Comparison of ENCODE assay signal across 20 mouse cellular contexts in genomic region chr1:38446152-38446820, GRCm38 (mm10).
A peak's percentile ranks its signal among the peaks of the same experiment; 100 is the strongest.
DNase-seq lines count a peak whose midpoint lies in the region; ATAC-seq and TF ChIP-seq lines count a peak whose summit lies in the region.
"Had no signal": no experiment of that assay in that cellular context is flagged by ENCODE, and none has a peak within 500 bp of the region (broad histone marks: within the 10 kb centered on the region; RNA-seq: fewer than 3 reads in every experiment).

No protein-coding gene starts in this region.

- H3K27ac ChIP-seq in heart, embryonic 10.5 days: 0 out of 2 replicates have a peak overlapping the region, but pooled peaks have one; percentile 9
- H3K27ac ChIP-seq in MEL (ENCODE audit: control insufficient read depth, low read depth, low read length): peak overlapping the region; percentile 69; the same call in 1 of the 2 replicates
- H3K27ac ChIP-seq in hindbrain, postnatal 0 days: no peak overlapping the region
- H3K27ac ChIP-seq: embryonic facial prominence, embryonic 12.5 days; limb, embryonic 10.5 days; midbrain, embryonic 15.5 days had no signal

- intact Hi-C loops in heart, postnatal 10 days (cut with DNase I): no loop called here

- H3K36me3 ChIP-seq in heart, embryonic 10.5 days: no peaks in the 10 kb centered on the region
- peaks cover 0 to 66% of the 10 kb centered on the region in 2 experiments; a peak in 3 of 4 replicates for H3K36me3 ChIP-seq in MEL (ENCODE audit: control insufficient read depth in 1 of 2, insufficient read depth in 2 of 2, low read length in 2 of 2)
- no peaks in the 10 kb centered on the region for H3K36me3 ChIP-seq in hindbrain, postnatal 0 days (ENCODE audit: insufficient read depth, low read length)
- H3K36me3 ChIP-seq: embryonic facial prominence, embryonic 12.5 days; heart, embryonic 13.5 days; midbrain, embryonic 15.5 days had no signal

- no peak for TF ChIP-seq RAD21 in MEL (IDR thresholded peaks at IDR 0.05; ENCODE audit: low read depth, low read length)

- no peak overlapping the region; the same call in 1 of the 2 replicates for H3K9ac ChIP-seq in MEL (ENCODE audit: control insufficient read depth, low read depth, low read length, poor library complexity, severe bottlenecking)
- no peak overlapping the region for H3K9ac ChIP-seq in hindbrain, postnatal 0 days (replicated peaks; ENCODE audit: low read length)
- H3K9ac ChIP-seq: embryonic facial prominence, embryonic 12.5 days; heart, embryonic 13.5 days; lung, embryonic 14.5 days; midbrain, embryonic 15.5 days had no signal

- ATAC-seq in hindbrain, postnatal 0 days: no peak
- ATAC-seq: activated CD4-positive, CD25-positive, alpha-beta regulatory T cell, adult 4 months; midbrain, embryonic 15.5 days had no signal

- no peaks in the 10 kb centered on the region for H3K9me3 ChIP-seq in heart, embryonic 10.5 days
- H3K9me3 ChIP-seq in MEL (replicated peaks; ENCODE audit: insufficient read depth, low read length): no peaks in the 10 kb centered on the region
- H3K9me3 ChIP-seq in hindbrain, postnatal 0 days (ENCODE audit: low read length): no peaks in the 10 kb centered on the region
- H3K9me3 ChIP-seq: embryonic facial prominence, embryonic 12.5 days; heart, embryonic 13.5 days; limb, embryonic 10.5 days; midbrain, embryonic 15.5 days had no signal

- 64% methylated on average over 12 of the region's 12 CpGs for WGBS in heart, embryonic 10.5 days
- 59% methylated on average over 12 of the region's 12 CpGs for WGBS in hindbrain, postnatal 0 days

- no peaks in the 10 kb centered on the region for H3K27me3 ChIP-seq in heart, embryonic 10.5 days (ENCODE audit: insufficient read depth, poor library complexity, severe bottlenecking)
- H3K27me3 ChIP-seq in MEL (ENCODE audit: control insufficient read depth in 1 of 2, insufficient read depth in 2 of 2, low read length in 2 of 2): no peaks in the 10 kb centered on the region
- no peaks in the 10 kb centered on the region for H3K27me3 ChIP-seq in hindbrain, postnatal 0 days (ENCODE audit: insufficient read depth, low read length)
- H3K27me3 ChIP-seq: embryonic facial prominence, embryonic 12.5 days; heart, embryonic 13.5 days; midbrain, embryonic 15.5 days had no signal

- H3K4me3 ChIP-seq in heart, embryonic 10.5 days: no peak overlapping the region
- no peak overlapping the region for H3K4me3 ChIP-seq in MEL (ENCODE audit: control insufficient read depth in 1 of 2, insufficient read depth in 1 of 2, low read depth in 2 of 2, low read length in 2 of 2)
- H3K4me3 ChIP-seq in hindbrain, postnatal 0 days (ENCODE audit: low read length): no peak overlapping the region
- H3K4me3 ChIP-seq: embryonic facial prominence, embryonic 12.5 days; heart, embryonic 13.5 days; limb, embryonic 10.5 days; midbrain, embryonic 15.5 days had no signal

- H3K4me2 ChIP-seq in hindbrain, postnatal 0 days (ENCODE audit: low read depth, low read length): no peak overlapping the region
- H3K4me2 ChIP-seq: embryonic facial prominence, embryonic 12.5 days; heart, embryonic 13.5 days; lung, embryonic 14.5 days; midbrain, embryonic 15.5 days had no signal

- peak in 1 of 2 experiments; percentile 25; a peak in 1 of 4 replicates for TF ChIP-seq EP300 in MEL (IDR thresholded peaks at IDR 0.05; ENCODE audit: low read depth in 1 of 2, low read length in 2 of 2)

- DNase-seq in heart, embryonic 10.5 days (ENCODE audit: low spot score): no peak
- no peak for DNase-seq in heart, postnatal 10 days
- DNase-seq in MEL (ENCODE audit: low read depth, low spot score): no peak
- DNase-seq in brain, adult 2 months (ENCODE audit: low read depth, low spot score): peak; percentile 62
- peak; percentile 14 for DNase-seq in hindbrain, postnatal 0 days (ENCODE audit: low spot score)
- no peak for DNase-seq in lung, postnatal 25 days (ENCODE audit: low spot score)
- no peak for DNase-seq in lung, postnatal 36 days
- no peak for DNase-seq in ovary, postnatal 36 days (ENCODE audit: low spot score)
- DNase-seq: cerebellum, adult 11-12 months; cerebellum, postnatal 36 days; gastrocnemius, postnatal 14 days; kidney, adult 8-10 months; kidney, postnatal 36 days; layer of hippocampus, postnatal 36 days; lung, embryonic 14.5 days had no signal

- H3K4me1 ChIP-seq in heart, embryonic 10.5 days: peaks cover 80% of the 10 kb centered on the region
- peaks cover 27 to 55% of the 10 kb centered on the region in 2 experiments for H3K4me1 ChIP-seq in MEL (ENCODE audit: control insufficient read depth in 1 of 2, insufficient read depth in 2 of 2, low read length in 2 of 2)
- peaks cover 18% of the 10 kb centered on the region for H3K4me1 ChIP-seq in hindbrain, postnatal 0 days (ENCODE audit: insufficient read depth, low read length)

- H3K79me2 ChIP-seq in MEL (ENCODE audit: control insufficient read depth, insufficient read depth, low read length, poor library complexity): no peaks in the 10 kb centered on the region

- no peak for TF ChIP-seq POLR2A in MEL (IDR thresholded peaks at IDR 0.05; ENCODE audit: control insufficient read depth in 1 of 2, insufficient read depth in 1 of 2, low read depth in 1 of 2, low read length in 2 of 2, poor library complexity in 1 of 2)

- TF ChIP-seq CTCF in MEL (IDR thresholded peaks at IDR 0.05 in 2 of 3, conservative IDR thresholded peaks at IDR 0.05 in 1 of 3; ENCODE audit: control insufficient read depth in 1 of 3, insufficient read depth in 1 of 3, low read depth in 2 of 3, low read length in 3 of 3, poor library complexity in 1 of 3, severe bottlenecking in 1 of 3): no peak
- TF ChIP-seq CTCF in hindbrain, postnatal 0 days (IDR thresholded peaks at IDR 0.05; ENCODE audit: low read depth): no peak

TF ChIP-seq in MEL, 35 proteins besides CTCF, POLR2A, EP300 and RAD21:
- TF ChIP-seq TAL1 (IDR thresholded peaks at IDR 0.05; ENCODE audit: low read length) (0 out of 2 replicates have a peak, but pooled peaks have one; percentile 7), ELF1 (IDR thresholded peaks at IDR 0.05; ENCODE audit: low read depth, low read length) (no peak), MXI1 (IDR thresholded peaks at IDR 0.05; ENCODE audit: low read depth, low read length) (no peak), MYB (IDR thresholded peaks at IDR 0.05; ENCODE audit: low read depth, low read length) (no peak), ZNF384 (IDR thresholded peaks at IDR 0.05; ENCODE audit: low read depth, low read length) (no peak), JUND (IDR thresholded peaks at IDR 0.05; ENCODE audit: low read depth, low read length) (no peak), RCOR1 (IDR thresholded peaks at IDR 0.05; ENCODE audit: low read depth, low read length) (no peak), TCF12 (IDR thresholded peaks at IDR 0.05; ENCODE audit: low read depth, low read length) (0 out of 2 replicates have a peak, but pooled peaks have one; percentile 33), ZMIZ1 (IDR thresholded peaks at IDR 0.05; ENCODE audit: low read depth, low read length) (no peak), BHLHE40 (IDR thresholded peaks at IDR 0.05; ENCODE audit: borderline replicate concordance, low read depth, low read length) (no peak; the same call in 1 of the 2 replicates), ETS1 (IDR thresholded peaks at IDR 0.05; ENCODE audit: low read depth, low read length) (peak; percentile 77), ZC3H11A (IDR thresholded peaks at IDR 0.05; ENCODE audit: low read depth, low read length) (no peak), CHD2 (IDR thresholded peaks at IDR 0.05; ENCODE audit: low read length) (no peak), SIN3A (IDR thresholded peaks at IDR 0.05; ENCODE audit: low read length) (no peak)
TF ChIP-seq in MEL: peak in this region for 3.

Comparison
In these comparisons a context has a peak if more than half of its experiments do, and no peak if none do; other contexts are left out.
1. DNase-seq: peak in brain, adult 2 months (single experiment) and hindbrain, postnatal 0 days (single experiment); none in heart, embryonic 10.5 days (single experiment), heart, postnatal 10 days (0 of 2), MEL (single experiment), lung, postnatal 25 days (single experiment), lung, postnatal 36 days (single experiment) and ovary, postnatal 36 days (single experiment).